Mouse (Mus musculus) limb, embryonic 10.5 days (tissue): Measurements from ENCODE around the gene Cyp2d26. TPM values are rescaled to one million over a fixed set of nuclear protein-coding genes. Genes with fewer than 3 reads are reported as not detected.

ENCODE experiments used
- DNase-seq: peaks from one replicate; pipeline ENCODE4 v3.0.0-alpha.2; 2017; ENCODE audit warnings: low spot score
- H3K27ac ChIP-seq: fragments of 300-500 bp; sonication (generic); 2 replicates; pipeline ENCODE4 v1.5.1; 2016; ENCODE audit warnings: mild to moderate bottlenecking
- H3K27me3 ChIP-seq: fragments of 300-500 bp; sonication (generic); 2 replicates; pipeline ENCODE4 v1.6.1; 2016; ENCODE audit warnings: low read depth, mild to moderate bottlenecking; ENCODE audit not compliant: poor library complexity, severe bottlenecking
- H3K36me3 ChIP-seq: fragments of 300-500 bp; sonication (generic); 2 replicates; pipeline ENCODE4 v1.6.1; 2016; ENCODE audit warnings: mild to moderate bottlenecking, moderate library complexity
- H3K4me1 ChIP-seq: fragments of 300-500 bp; sonication (generic); 2 replicates; pipeline ENCODE4 v1.6.1; 2016
- H3K4me3 ChIP-seq: fragments of 300-500 bp; sonication (generic); 2 replicates; pipeline ENCODE4 v1.5.1; 2016; ENCODE audit warnings: mild to moderate bottlenecking, moderate library complexity
- H3K9me3 ChIP-seq: fragments of 300-500 bp; sonication (generic); replicated peaks from 2 replicates; pipeline ENCODE4 v1.6.1; 2016; ENCODE audit warnings: mild to moderate bottlenecking
- WGBS: fragments of 180-500 bp; shearing (Covaris S2); methylation state at CpG from one replicate; pipeline ENCODE4 v1.1.7; 2016; 5-methylcytosine and 5-hydroxymethylcytosine counted together
- polyA plus RNA-seq: library from polyadenylated mRNA; unstranded; fragments of >200 nt; fragmentation: Nextera tagmentation; extraction: Ambion mirVana; gene quantifications from 2 replicates; pipeline ENCODE4 v1.2.1, GENCODE M21; 2016

The Cyp2d26 gene
- not detected in 2 replicates for polyA plus RNA-seq

GRCm38 (mm10) chr15:82794277-82794676 is at the start of gene Cyp2d26:
TSS of gene Cyp2d26 (minus strand) at chr15:82794294.
- Histone ChIP-seq H3K36me3 (no peaks in the 10 kb centered on the region), H3K4me3 (no peak within 1 kb of the TSS), H3K4me1 (no peaks in the 10 kb centered on the region), H3K27ac (no peak within 1 kb of the TSS), H3K27me3 (no peaks in the 10 kb centered on the region), H3K9me3 (no peaks in the 10 kb centered on the region)
- 89% methylated on average over 5 of the region's 5 CpGs for WGBS
- DNase-seq: no peak

GRCm38 (mm10) chr15:82839146-82839545 is 45.1 kb upstream of the Cyp2d26 start:
- Histone ChIP-seq H3K9me3 (no peaks in the 10 kb centered on the region), H3K4me3 (no peak overlapping the region), H3K4me1 (no peaks in the 10 kb centered on the region), H3K27ac (no peak overlapping the region), H3K36me3 (peaks cover 25% of the 10 kb centered on the region), H3K27me3 (no peaks in the 10 kb centered on the region)
- 92% methylated on average over 3 of the region's 3 CpGs for WGBS
- no peak for DNase-seq

- Histone ChIP-seq H3K9me3 (no peaks in the 10 kb centered on the region), H3K27ac (no peak overlapping the region), H3K27me3 (no peaks in the 10 kb centered on the region), H3K36me3 (peaks cover 24% of the 10 kb centered on the region), H3K4me3 (no peak overlapping the region), H3K4me1 (no peaks in the 10 kb centered on the region)
- 95% methylated on average over 6 of the region's 6 CpGs for WGBS
- DNase-seq: no peak
Observed at GRCm38 (mm10) chr15:82829917-82830316, 35.8 kb upstream of the Cyp2d26 start.

GRCm38 (mm10) chr15:82825866-82826265 is 31.8 kb upstream of the Cyp2d26 start:
- no peak overlapping the region for H3K27ac ChIP-seq
- H3K9me3 ChIP-seq: no peaks in the 10 kb centered on the region
- no peaks in the 10 kb centered on the region for H3K27me3 ChIP-seq
- H3K36me3 ChIP-seq: peaks cover 58% of the 10 kb centered on the region
- no peaks in the 10 kb centered on the region for H3K4me1 ChIP-seq
- H3K4me3 ChIP-seq: no peak overlapping the region
- no peak for DNase-seq

- no peaks in the 10 kb centered on the region for H3K4me1 ChIP-seq
- H3K27ac ChIP-seq: no peak overlapping the region
- H3K9me3 ChIP-seq: no peaks in the 10 kb centered on the region
- WGBS: 65% methylated on average over 4 of the region's 4 CpGs
- H3K36me3 ChIP-seq: peaks cover 71% of the 10 kb centered on the region
- H3K4me3 ChIP-seq: no peak overlapping the region
- H3K27me3 ChIP-seq: no peaks in the 10 kb centered on the region
- DNase-seq: no peak
Observed at GRCm38 (mm10) chr15:82822347-82822746, 28.3 kb upstream of the Cyp2d26 start.

- H3K4me3 ChIP-seq: no peak overlapping the region
- H3K4me1 ChIP-seq: no peaks in the 10 kb centered on the region
- 91% methylated on average over 1 of the region's 1 CpGs for WGBS
- H3K27ac ChIP-seq: no peak overlapping the region
- H3K27me3 ChIP-seq: no peaks in the 10 kb centered on the region
- no peaks in the 10 kb centered on the region for H3K9me3 ChIP-seq
- no peak for DNase-seq
- H3K36me3 ChIP-seq: peaks cover 68% of the 10 kb centered on the region
Observed at GRCm38 (mm10) chr15:82821657-82822056, 27.6 kb upstream of the Cyp2d26 start.

GRCm38 (mm10) chr15:82815296-82815695 is 21.2 kb upstream of the Cyp2d26 start:
- 89% methylated on average over 4 of the region's 4 CpGs for WGBS

GRCm38 (mm10) chr15:82814806-82815205 is 20.7 kb upstream of the Cyp2d26 start:
- no peak overlapping the region for H3K27ac ChIP-seq
- peak; percentile 58 for DNase-seq
- no peaks in the 10 kb centered on the region for H3K27me3 ChIP-seq
- no peaks in the 10 kb centered on the region for H3K4me1 ChIP-seq
- 68% methylated on average over 4 of the region's 4 CpGs for WGBS
- H3K4me3 ChIP-seq: no peak overlapping the region
- no peaks in the 10 kb centered on the region for H3K9me3 ChIP-seq
- peaks cover 61% of the 10 kb centered on the region for H3K36me3 ChIP-seq

More at GRCm38 (mm10) chr15:82815296-82815695, 21.2 kb upstream of the Cyp2d26 start:
- Histone ChIP-seq H3K9me3 (no peaks in the 10 kb centered on the region), H3K27ac (no peak overlapping the region), H3K4me1 (no peaks in the 10 kb centered on the region), H3K36me3 (peaks cover 58% of the 10 kb centered on the region), H3K27me3 (no peaks in the 10 kb centered on the region), H3K4me3 (no peak overlapping the region)
- DNase-seq: no peak

GRCm38 (mm10) chr15:82814321-82814720 is 20.2 kb upstream of the Cyp2d26 start:
- WGBS: 86% methylated on average over 7 of the region's 7 CpGs
- no peak for DNase-seq
- no peak overlapping the region for H3K4me3 ChIP-seq
- peaks cover 66% of the 10 kb centered on the region for H3K36me3 ChIP-seq
- no peaks in the 10 kb centered on the region for H3K27me3 ChIP-seq
- no peaks in the 10 kb centered on the region for H3K9me3 ChIP-seq
- H3K27ac ChIP-seq: no peak overlapping the region
- H3K4me1 ChIP-seq: no peaks in the 10 kb centered on the region

- Histone ChIP-seq H3K27ac (no peak overlapping the region), H3K4me1 (no peaks in the 10 kb centered on the region), H3K9me3 (no peaks in the 10 kb centered on the region), H3K27me3 (no peaks in the 10 kb centered on the region), H3K36me3 (peaks cover 53% of the 10 kb centered on the region), H3K4me3 (no peak overlapping the region)
- WGBS: 93% methylated on average over 1 of the region's 1 CpGs
- DNase-seq: no peak
Observed at GRCm38 (mm10) chr15:82810556-82810955, 16.5 kb upstream of the Cyp2d26 start.

GRCm38 (mm10) chr15:82809511-82809910 is 15.4 kb upstream of the Cyp2d26 start:
- no peak for DNase-seq
- Histone ChIP-seq H3K9me3 (no peaks in the 10 kb centered on the region), H3K36me3 (peaks cover 50% of the 10 kb centered on the region), H3K27me3 (no peaks in the 10 kb centered on the region), H3K4me3 (no peak overlapping the region), H3K27ac (no peak overlapping the region), H3K4me1 (no peaks in the 10 kb centered on the region)
- 93% methylated on average over 6 of the region's 6 CpGs for WGBS

- no peak for DNase-seq
- no peaks in the 10 kb centered on the region for H3K27me3 ChIP-seq
- H3K4me3 ChIP-seq: no peak overlapping the region
- no peaks in the 10 kb centered on the region for H3K9me3 ChIP-seq
- no peak overlapping the region for H3K27ac ChIP-seq
- peaks cover 30% of the 10 kb centered on the region for H3K36me3 ChIP-seq
- 87% methylated on average over 5 of the region's 5 CpGs for WGBS
- no peaks in the 10 kb centered on the region for H3K4me1 ChIP-seq
Observed at GRCm38 (mm10) chr15:82806969-82807763, 13.1 kb upstream of the Cyp2d26 start.

- no peak overlapping the region for H3K27ac ChIP-seq
- WGBS: 71% methylated on average over 5 of the region's 5 CpGs
- no peaks in the 10 kb centered on the region for H3K4me1 ChIP-seq
- H3K9me3 ChIP-seq: no peaks in the 10 kb centered on the region
- H3K36me3 ChIP-seq: peaks cover 9% of the 10 kb centered on the region
- DNase-seq: peak; percentile 83
- no peak overlapping the region for H3K4me3 ChIP-seq
- no peaks in the 10 kb centered on the region for H3K27me3 ChIP-seq
Observed at GRCm38 (mm10) chr15:82804708-82805639, 10.9 kb upstream of the Cyp2d26 start.
